Mouse (Mus musculus) embryonic facial prominence, embryonic 13.5 days (tissue): Measurements from ENCODE around the gene Map3k5. TPM values are rescaled to one million over a fixed set of nuclear protein-coding genes. Genes with fewer than 3 reads are reported as not detected.

Source experiments
- ATAC-seq: fragments of 200-750 bp; cut with Nextera tagmentation; 2 replicates; pipeline ENCODE4 v1.8.0; 2017; ENCODE audit warnings: low read depth; ENCODE audit not compliant: insufficient number of reproducible peaks, insufficient read depth, low FRiP score, low TSS enrichment
- H3K27ac ChIP-seq: fragments of 300-500 bp; sonication (generic); 2 replicates; pipeline ENCODE4 v1.5.1; 2015; ENCODE audit warnings: moderate library complexity, mild to moderate bottlenecking, inconsistent platforms
- H3K27me3 ChIP-seq: fragments of 300-500 bp; sonication (generic); 2 replicates; pipeline ENCODE4 v1.6.1; 2015; ENCODE audit warnings: mild to moderate bottlenecking, inconsistent platforms
- H3K36me3 ChIP-seq: fragments of 300-500 bp; sonication (generic); 2 replicates; pipeline ENCODE4 v1.6.1; 2015; ENCODE audit warnings: mild to moderate bottlenecking, inconsistent platforms
- H3K4me1 ChIP-seq: fragments of 300-500 bp; sonication (generic); 2 replicates; pipeline ENCODE4 v1.6.1; 2015; ENCODE audit warnings: inconsistent platforms
- H3K4me2 ChIP-seq: fragments of 300-500 bp; sonication (generic); 2 replicates; pipeline ENCODE4 v1.6.1; 2015; ENCODE audit warnings: moderate library complexity, mild to moderate bottlenecking, inconsistent platforms
- H3K4me3 ChIP-seq: fragments of 300-500 bp; sonication (generic); 2 replicates; pipeline ENCODE4 v1.5.1; 2015; ENCODE audit warnings: mild to moderate bottlenecking, inconsistent platforms
- H3K9ac ChIP-seq: fragments of 300-500 bp; sonication (generic); 2 replicates; pipeline ENCODE4 v1.6.1; 2015; ENCODE audit warnings: mild to moderate bottlenecking, inconsistent platforms
- H3K9me3 ChIP-seq: fragments of 300-500 bp; sonication (generic); 2 replicates; pipeline ENCODE4 v1.6.1; 2016; ENCODE audit warnings: inconsistent platforms
- WGBS: fragments of 180-500 bp; shearing (Covaris S2); methylation state at CpG from one replicate; pipeline ENCODE4 v1.1.7; 2015; ENCODE audit warnings: mixed read lengths; 5-methylcytosine and 5-hydroxymethylcytosine counted together
- polyA plus RNA-seq: library from polyadenylated mRNA; unstranded; fragments of >200 nt; fragmentation: Nextera tagmentation; extraction: Ambion mirVana; gene quantifications from 2 replicates; pipeline ENCODE4 v1.2.1, GENCODE M21; 2015

Gene Map3k5
- polyA plus RNA-seq, 1 experiment from 2014 or later, result 2.0 TPM

GRCm38 (mm10) chr10:19936961-19937708, 2.9 kb downstream of the Map3k5 start:
- no peak overlapping the region for H3K9ac ChIP-seq
- no peak overlapping the region for H3K4me3 ChIP-seq
- ATAC-seq, result no peak
- H3K9me3 ChIP-seq, result no peaks in the 10 kb centered on the region
- H3K27me3 ChIP-seq, result peaks cover 5% of the 10 kb centered on the region
- H3K4me2 ChIP-seq, result peak overlapping the region; percentile 34
- peaks cover 23% of the 10 kb centered on the region for H3K4me1 ChIP-seq
- no peaks in the 10 kb centered on the region for H3K36me3 ChIP-seq
- 0 out of 2 replicates have a peak overlapping the region, but pooled peaks have one; percentile 33 for H3K27ac ChIP-seq
- whole genome bisulfite sequencing, result 64% methylated on average over 9 of the region's 9 CpGs

DNA sequence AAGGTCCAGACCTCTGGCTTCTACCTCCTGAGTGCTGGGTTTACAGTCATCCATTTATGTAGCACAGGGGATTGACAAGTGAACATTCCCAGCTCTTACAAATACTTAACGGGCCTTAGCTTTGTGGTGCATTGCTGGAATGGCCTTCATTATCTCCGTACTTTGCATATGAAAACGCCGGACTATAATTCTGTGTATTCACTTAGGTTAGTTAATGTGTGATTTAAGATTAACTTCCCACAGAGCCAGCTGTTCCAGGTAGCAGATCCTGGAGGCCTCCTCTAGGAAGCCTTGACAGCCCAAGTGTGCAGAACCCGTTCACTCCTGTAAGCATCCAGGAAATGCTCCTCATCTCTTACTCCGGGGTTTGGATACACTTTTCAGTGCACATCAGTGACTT, 4.5 kb downstream of the Map3k5 start:
- Histone ChIP-seq H3K9me3 (no peaks in the 10 kb centered on the region), H3K4me1 (peaks cover 19% of the 10 kb centered on the region), H3K27me3 (no peaks in the 10 kb centered on the region; the same call in none of the 2 replicates), H3K36me3 (no peaks in the 10 kb centered on the region), H3K9ac (no peak overlapping the region), H3K27ac (no peak overlapping the region), H3K4me2 (no peak overlapping the region), H3K4me3 (no peak overlapping the region)
- 87% methylated on average over 6 of the region's 6 CpGs for WGBS
- ATAC-seq, result no peak

DNA sequence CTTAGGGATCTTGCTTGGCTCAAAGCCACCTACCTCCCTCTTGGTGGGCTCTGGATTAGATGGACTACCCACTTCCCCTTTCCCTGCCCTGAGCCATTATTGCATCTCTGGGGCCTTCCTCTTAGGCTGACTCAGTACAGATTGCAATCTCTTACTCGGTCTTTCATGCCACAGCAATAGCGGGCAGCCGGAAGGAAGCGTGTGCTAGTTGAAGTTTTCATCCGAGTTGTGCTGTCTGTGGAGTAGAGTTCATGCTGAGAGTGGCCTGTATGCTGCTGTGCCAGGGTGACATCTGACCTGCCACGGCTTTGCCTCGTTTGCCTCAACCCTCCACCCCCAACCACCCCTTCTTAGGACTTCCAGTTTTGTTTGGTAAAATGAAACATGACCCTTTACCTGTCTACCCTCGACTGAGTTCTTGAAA, 5.0 kb downstream of the Map3k5 start:
- Histone ChIP-seq H3K27ac (no peak overlapping the region), H3K27me3 (no peaks in the 10 kb centered on the region; the same call in none of the 2 replicates), H3K9ac (no peak overlapping the region), H3K4me3 (no peak overlapping the region), H3K4me1 (peaks cover 19% of the 10 kb centered on the region), H3K4me2 (no peak overlapping the region), H3K9me3 (no peaks in the 10 kb centered on the region), H3K36me3 (no peaks in the 10 kb centered on the region)
- ATAC-seq, result no peak
- 43% methylated on average over 8 of the region's 8 CpGs for WGBS

DNA sequence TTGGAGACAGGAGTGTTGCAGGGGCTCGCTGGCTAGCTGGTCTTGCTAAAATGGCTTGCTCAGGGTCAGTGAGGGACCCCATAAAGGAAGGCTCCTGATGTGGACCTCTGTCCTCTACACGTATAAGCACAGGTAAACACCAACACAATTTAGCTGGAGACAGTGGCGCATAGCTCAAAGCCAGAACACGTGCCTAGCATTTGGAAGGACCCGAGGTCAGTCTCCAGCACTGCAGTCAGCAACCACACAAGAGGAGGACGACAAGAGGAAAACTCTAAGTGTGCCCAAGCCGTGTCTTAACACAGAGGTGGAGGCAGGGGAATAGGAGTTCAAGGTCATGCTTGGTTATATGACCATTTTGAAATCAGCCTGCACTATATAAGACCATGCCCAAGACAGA, 5.9 kb downstream of the Map3k5 start:
- H3K9ac ChIP-seq, result no peak overlapping the region
- H3K36me3 ChIP-seq, result no peaks in the 10 kb centered on the region
- no peak overlapping the region for H3K4me3 ChIP-seq
- H3K4me2 ChIP-seq, result no peak overlapping the region
- peaks cover 16% of the 10 kb centered on the region for H3K4me1 ChIP-seq
- no peak overlapping the region for H3K27ac ChIP-seq
- ATAC-seq, result no peak
- H3K27me3 ChIP-seq, result no peaks in the 10 kb centered on the region; the same call in none of the 2 replicates
- WGBS, result 90% methylated on average over 7 of the region's 7 CpGs
- H3K9me3 ChIP-seq, result no peaks in the 10 kb centered on the region

DNA sequence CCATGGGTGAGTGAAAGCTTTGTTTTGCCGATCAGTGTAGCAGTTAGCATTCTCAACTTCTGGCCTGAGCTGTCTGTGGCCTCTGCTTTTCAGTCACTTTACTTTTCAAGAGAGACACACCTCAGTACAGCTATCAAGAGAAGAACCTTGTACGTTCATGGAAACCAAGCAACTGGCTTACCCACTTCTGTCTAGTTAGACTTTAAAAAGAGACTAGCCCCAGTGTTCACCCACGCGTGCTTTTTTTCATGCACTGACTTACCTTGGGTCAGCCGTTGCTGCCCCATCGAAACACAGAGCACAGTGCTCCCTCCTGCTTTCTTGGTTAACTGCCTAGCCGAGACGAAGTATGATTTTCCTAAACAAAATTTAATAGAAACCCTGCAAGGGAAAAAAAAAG, 6.4 kb downstream of the Map3k5 start:
- 83% methylated on average over 8 of the region's 8 CpGs for WGBS
- no peak overlapping the region for H3K9ac ChIP-seq
- no peaks in the 10 kb centered on the region for H3K36me3 ChIP-seq
- no peak overlapping the region for H3K4me2 ChIP-seq
- no peaks in the 10 kb centered on the region; the same call in 1 of the 2 replicates for H3K27me3 ChIP-seq
- no peak overlapping the region for H3K4me3 ChIP-seq
- peaks cover 13% of the 10 kb centered on the region for H3K4me1 ChIP-seq
- no peak overlapping the region for H3K27ac ChIP-seq
- no peaks in the 10 kb centered on the region for H3K9me3 ChIP-seq
- no peak for ATAC-seq

DNA sequence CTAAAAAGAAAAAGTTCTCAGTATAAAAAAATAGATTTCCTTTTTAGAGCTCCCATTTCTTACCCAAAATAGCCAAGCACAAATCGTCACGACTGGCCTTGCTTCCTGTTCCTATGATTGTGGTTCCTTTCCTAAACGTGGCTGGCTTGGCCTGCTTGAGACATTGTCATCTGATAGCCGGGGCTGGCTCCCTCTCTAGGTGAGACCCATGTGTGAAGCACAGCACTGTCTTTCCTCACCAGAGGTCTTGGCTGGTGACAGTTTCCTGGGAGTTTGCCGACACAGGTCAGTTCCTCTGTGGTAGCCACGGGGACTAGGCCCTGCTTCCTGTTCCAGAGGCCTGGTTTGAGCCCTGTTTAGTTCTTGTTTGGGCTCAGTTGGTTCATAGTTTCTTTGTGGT, 6.8 kb downstream of the Map3k5 start:
- H3K4me2 ChIP-seq, result no peak overlapping the region
- H3K4me1 ChIP-seq, result peaks cover 13% of the 10 kb centered on the region
- no peak overlapping the region for H3K9ac ChIP-seq
- H3K4me3 ChIP-seq, result no peak overlapping the region
- no peaks in the 10 kb centered on the region; the same call in 1 of the 2 replicates for H3K27me3 ChIP-seq
- H3K27ac ChIP-seq, result no peak overlapping the region
- ATAC-seq, result no peak
- H3K9me3 ChIP-seq, result no peaks in the 10 kb centered on the region
- no peaks in the 10 kb centered on the region for H3K36me3 ChIP-seq
- 53% methylated on average over 6 of the region's 6 CpGs for WGBS

- Histone ChIP-seq H3K36me3 (no peaks in the 10 kb centered on the region), H3K27ac (no peak overlapping the region), H3K9me3 (no peaks in the 10 kb centered on the region), H3K9ac (no peak overlapping the region), H3K27me3 (no peaks in the 10 kb centered on the region; the same call in 1 of the 2 replicates), H3K4me2 (no peak overlapping the region), H3K4me3 (no peak overlapping the region), H3K4me1 (peaks cover 13% of the 10 kb centered on the region)
- ATAC-seq, result no peak
- whole genome bisulfite sequencing, result 88% methylated on average over 9 of the region's 9 CpGs
Measured at GRCm38 (mm10) chr10:19941914-19942313, 7.6 kb downstream of the Map3k5 start.

DNA sequence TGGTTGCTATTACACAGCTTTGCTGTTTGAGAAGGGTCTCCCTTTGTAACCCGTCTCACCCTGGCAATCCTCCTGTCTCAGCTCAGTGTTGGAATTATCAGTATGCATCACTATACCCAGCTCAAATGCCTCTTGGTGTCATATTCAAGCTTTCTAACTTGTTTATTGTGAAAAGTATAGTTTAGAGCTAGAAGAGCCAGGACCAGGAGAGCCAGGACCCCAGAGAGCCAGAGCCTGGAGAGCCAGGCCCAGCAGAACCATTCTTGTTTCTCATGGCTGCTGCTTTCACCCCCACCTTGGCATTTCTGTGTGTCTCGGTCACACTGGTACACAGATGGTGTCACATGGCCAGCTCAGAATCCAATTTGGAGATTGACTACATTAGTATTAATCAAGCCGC, 8.3 kb downstream of the Map3k5 start:
- Histone ChIP-seq H3K4me3 (no peak overlapping the region), H3K36me3 (no peaks in the 10 kb centered on the region), H3K9me3 (no peaks in the 10 kb centered on the region), H3K27ac (no peak overlapping the region), H3K9ac (no peak overlapping the region), H3K4me1 (peaks cover 7% of the 10 kb centered on the region), H3K27me3 (no peaks in the 10 kb centered on the region), H3K4me2 (no peak overlapping the region)
- no peak for ATAC-seq
- 92% methylated on average over 3 of the region's 3 CpGs for WGBS

DNA sequence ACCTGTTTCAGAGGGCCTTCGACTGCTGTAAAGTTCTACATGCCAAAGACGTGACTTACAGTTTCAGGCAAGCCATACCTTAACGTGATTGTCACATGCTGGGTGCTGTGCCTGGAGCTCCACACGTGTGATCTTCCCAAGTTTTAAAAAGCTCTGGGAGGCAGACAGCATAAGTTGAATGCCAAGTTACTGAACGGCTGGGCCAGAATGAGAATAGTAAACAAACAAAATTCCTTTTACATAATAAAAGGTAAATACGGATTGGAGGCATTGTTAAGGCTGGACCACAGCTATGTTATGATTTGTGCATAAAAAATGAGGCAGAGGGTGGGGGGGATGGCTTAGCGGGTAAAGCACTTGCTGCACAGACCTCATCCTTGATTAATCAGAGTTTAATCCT, 11.4 kb downstream of the Map3k5 start:
- Histone ChIP-seq H3K4me1 (peaks cover 5% of the 10 kb centered on the region; the same call in 1 of the 2 replicates), H3K36me3 (no peaks in the 10 kb centered on the region), H3K9me3 (no peaks in the 10 kb centered on the region), H3K27ac (no peak overlapping the region), H3K4me3 (no peak overlapping the region), H3K27me3 (no peaks in the 10 kb centered on the region), H3K4me2 (no peak overlapping the region), H3K9ac (no peak overlapping the region)
- no peak for ATAC-seq
- WGBS, result 68% methylated on average over 7 of the region's 7 CpGs

- H3K4me1 ChIP-seq, result peaks cover 5% of the 10 kb centered on the region; the same call in 1 of the 2 replicates
- no peak for ATAC-seq
- no peaks in the 10 kb centered on the region for H3K9me3 ChIP-seq
- H3K9ac ChIP-seq, result no peak overlapping the region
- WGBS, result 87% methylated on average over 6 of the region's 6 CpGs
- no peak overlapping the region for H3K27ac ChIP-seq
- no peaks in the 10 kb centered on the region for H3K27me3 ChIP-seq
- no peaks in the 10 kb centered on the region for H3K36me3 ChIP-seq
- H3K4me3 ChIP-seq, result no peak overlapping the region
- H3K4me2 ChIP-seq, result no peak overlapping the region
Measured at GRCm38 (mm10) chr10:19946644-19947043, 12.4 kb downstream of the Map3k5 start.

DNA sequence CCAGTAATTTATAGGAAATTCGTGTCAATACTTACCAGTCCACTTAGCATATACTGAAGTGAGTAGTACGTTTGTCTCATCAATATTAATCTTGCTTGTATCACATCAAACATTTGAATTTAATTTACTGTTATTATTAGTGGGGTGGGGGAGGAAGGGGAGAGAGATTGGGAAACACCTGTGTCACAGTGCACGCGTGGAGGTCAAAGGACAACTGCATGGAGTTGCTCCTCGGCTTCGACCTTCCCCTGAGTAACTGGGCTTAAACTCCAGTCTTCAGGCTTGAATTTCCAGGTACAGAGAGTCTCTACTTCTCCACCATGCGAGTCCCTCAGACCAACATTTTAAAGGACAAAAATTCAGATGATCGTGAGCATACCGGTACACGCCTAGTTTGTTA, 13.2 kb downstream of the Map3k5 start:
- H3K27ac ChIP-seq, result no peak overlapping the region
- WGBS, result 86% methylated on average over 10 of the region's 10 CpGs
- H3K36me3 ChIP-seq, result no peaks in the 10 kb centered on the region
- no peaks in the 10 kb centered on the region for H3K9me3 ChIP-seq
- ATAC-seq, result no peak
- H3K4me1 ChIP-seq, result peaks cover 5% of the 10 kb centered on the region; the same call in 1 of the 2 replicates
- H3K27me3 ChIP-seq, result no peaks in the 10 kb centered on the region
- no peak overlapping the region for H3K4me2 ChIP-seq
- no peak overlapping the region for H3K4me3 ChIP-seq
- no peak overlapping the region for H3K9ac ChIP-seq

- ATAC-seq, result no peak
- WGBS, result 86% methylated on average over 5 of the region's 5 CpGs
- no peaks in the 10 kb centered on the region for H3K36me3 ChIP-seq
Measured at GRCm38 (mm10) chr10:19947901-19948300, 13.6 kb downstream of the Map3k5 start.

More at GRCm38 (mm10) chr10:19947901-19948300, 13.6 kb downstream of the Map3k5 start:
- no peak overlapping the region for H3K27ac ChIP-seq
- H3K4me2 ChIP-seq, result no peak overlapping the region
- no peak overlapping the region for H3K9ac ChIP-seq
- H3K27me3 ChIP-seq, result no peaks in the 10 kb centered on the region
- H3K4me1 ChIP-seq, result peaks cover 5% of the 10 kb centered on the region; the same call in 1 of the 2 replicates
- no peaks in the 10 kb centered on the region for H3K9me3 ChIP-seq
- no peak overlapping the region for H3K4me3 ChIP-seq
